Mouse (Mus musculus) embryo, embryonic 11.5 days (tissue): ENCODE measurements around the gene Trio.
"Not testable (repeated sequence)": the region's sequence is repeated elsewhere in the genome, so short reads cannot be mapped to it uniquely, and the experiment has no call there.

Experiments used
- DNase-seq: peaks from one replicate; pipeline ENCODE4 v3.0.0-alpha.2; 2012; ENCODE audit warnings: low read depth, low spot score

Trio gene

DNA sequence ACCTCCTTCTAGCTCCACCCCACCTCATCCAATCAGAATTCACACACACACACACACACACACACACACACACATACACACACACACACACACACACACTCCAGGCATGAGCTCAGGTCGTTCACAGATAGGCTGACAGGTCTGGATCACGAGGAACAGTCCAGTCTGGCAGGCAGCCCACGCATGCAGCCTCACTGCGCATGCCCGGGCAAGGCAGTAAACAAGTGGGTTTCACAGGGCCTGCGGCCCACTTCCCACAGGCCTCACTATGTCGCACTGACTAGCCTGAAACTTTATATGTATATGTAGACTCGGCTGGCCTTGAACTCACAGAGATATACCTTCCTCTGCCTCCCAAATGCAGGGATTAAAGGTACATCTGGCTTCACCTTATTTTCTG, 305.4 kb downstream of the Trio start:
- DNase-seq, result not testable (repeated sequence)

DNA sequence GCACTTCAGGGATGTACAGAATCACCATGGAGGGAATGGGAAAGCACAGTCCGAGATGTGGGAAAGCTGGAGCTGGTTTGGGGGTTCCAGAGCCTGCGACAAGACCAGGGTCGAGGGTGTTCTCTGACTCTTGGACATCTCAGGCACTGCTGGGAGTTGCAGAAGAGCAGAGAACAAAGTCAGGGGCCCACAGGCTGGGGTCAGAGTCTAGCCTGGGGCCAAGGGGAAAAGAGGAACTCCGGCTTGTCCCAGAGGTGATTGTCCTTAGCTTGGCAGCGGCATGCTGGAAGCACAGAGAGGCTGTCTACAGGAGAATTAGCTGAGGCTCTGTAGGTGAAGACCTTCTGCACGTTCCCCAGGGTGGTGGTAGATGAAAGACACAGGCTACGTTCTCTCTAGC, 307.0 kb downstream of the Trio start:
- DNase-seq, result no peak

DNA sequence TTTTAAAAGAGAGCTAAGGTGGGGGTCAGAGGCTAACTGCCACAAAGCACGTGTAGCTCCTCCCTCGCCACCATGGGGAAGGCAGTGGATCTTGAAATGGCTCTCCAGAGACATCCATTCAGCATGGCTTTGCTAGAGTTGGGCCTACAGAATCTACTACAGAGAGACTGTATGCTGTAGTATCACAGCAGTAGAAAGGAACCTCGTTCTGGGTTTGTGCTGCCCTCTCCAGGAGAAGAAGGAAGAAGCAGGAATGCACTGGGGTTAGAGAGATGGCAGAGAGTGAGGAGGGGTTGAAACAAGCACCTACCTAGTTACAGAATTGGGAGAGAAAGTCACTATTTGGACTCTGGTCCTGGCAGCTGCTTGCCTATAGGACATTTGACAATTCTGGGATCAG, 310.3 kb downstream of the Trio start:
- DNase-seq, result no peak

DNA sequence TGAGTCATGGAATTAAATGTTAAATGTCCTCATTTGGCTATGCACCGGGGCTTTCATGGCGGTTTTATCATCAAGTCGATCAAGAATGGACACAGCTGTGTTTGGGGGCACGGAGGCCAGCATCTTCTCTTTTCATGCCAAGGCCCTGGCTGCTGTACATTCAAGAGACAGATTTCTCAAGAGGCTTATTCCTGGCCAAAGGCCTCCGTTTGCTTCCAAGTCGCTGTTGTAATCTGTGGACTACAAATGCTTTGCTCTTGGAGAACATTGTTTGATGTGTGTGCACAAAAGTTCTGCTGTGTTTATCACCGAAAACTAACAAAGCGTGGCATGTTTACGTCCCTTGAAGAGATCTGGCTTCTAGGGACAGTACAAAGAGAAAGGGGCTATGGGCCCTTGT, 314.9 kb downstream of the Trio start:
- DNase-seq, result no peak

DNA sequence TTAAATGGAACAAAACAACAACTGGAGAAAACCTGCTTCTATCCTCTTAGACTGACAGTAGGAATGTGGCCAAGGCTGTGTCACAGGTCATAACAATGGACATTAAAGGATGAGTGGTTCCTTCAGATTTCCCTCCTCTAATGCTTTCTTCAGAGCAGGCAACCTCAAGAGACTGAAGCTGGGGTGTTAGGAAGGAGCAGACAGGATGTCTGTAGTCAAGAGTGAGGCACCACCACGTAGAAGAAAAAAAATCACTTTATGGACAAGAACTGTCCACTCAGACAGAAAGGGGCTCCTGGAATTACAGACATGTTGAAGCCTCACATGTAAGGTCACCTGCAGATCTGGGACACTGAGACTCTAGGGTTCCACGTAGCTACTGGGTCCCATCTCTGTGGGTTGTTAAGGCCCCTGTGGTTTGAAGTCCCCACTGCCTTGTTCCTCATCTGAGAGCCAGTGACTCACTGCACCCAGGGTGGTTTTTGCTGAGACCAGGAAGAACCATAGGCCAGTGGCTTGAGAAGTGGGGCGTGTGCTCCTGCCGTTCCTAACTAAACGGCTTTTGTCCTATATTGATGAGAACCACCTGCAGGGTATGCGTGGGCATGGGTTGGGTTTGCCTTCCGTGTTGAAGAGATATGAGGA, 316.6 kb downstream of the Trio start:
- DNase-seq, result no peak

DNA sequence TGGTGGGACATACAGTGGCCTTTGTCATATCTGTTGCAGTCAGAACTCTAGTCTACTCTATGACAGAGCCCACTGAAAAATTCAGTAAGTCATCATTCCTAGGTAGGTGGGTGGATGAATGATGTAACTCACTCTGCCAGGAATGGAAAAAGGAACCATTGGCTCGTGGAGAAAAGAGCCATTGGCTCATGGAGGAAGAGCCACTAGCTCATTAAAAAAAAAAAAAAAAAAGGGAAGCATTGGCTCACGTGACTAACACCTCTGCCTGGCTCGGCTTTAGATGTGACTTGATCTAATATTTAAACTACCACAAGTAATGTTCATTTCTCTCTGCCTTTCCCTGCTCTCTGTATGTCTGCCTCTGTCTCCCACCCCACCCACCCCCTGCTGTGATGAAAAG, 317.1 kb downstream of the Trio start:
- DNase-seq, result no peak

DNA sequence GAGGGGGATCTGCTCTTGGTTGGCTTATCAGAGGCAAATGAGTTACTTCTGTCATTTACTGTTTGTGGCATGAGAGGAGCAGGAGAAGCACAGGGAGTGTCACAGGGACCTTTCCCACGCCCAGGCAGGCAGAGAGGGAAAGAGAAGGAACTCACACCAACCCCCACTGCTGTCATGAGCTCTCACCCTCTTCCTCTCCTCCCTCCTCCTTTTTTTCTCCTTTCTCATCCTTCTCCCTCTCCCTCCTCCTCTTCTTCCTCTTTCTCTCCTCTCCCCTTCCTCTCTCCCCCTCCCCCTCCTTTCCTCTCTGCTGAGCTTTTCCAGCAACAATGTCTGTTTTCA, 322.7 kb downstream of the Trio start:
- no peak for DNase-seq

DNA sequence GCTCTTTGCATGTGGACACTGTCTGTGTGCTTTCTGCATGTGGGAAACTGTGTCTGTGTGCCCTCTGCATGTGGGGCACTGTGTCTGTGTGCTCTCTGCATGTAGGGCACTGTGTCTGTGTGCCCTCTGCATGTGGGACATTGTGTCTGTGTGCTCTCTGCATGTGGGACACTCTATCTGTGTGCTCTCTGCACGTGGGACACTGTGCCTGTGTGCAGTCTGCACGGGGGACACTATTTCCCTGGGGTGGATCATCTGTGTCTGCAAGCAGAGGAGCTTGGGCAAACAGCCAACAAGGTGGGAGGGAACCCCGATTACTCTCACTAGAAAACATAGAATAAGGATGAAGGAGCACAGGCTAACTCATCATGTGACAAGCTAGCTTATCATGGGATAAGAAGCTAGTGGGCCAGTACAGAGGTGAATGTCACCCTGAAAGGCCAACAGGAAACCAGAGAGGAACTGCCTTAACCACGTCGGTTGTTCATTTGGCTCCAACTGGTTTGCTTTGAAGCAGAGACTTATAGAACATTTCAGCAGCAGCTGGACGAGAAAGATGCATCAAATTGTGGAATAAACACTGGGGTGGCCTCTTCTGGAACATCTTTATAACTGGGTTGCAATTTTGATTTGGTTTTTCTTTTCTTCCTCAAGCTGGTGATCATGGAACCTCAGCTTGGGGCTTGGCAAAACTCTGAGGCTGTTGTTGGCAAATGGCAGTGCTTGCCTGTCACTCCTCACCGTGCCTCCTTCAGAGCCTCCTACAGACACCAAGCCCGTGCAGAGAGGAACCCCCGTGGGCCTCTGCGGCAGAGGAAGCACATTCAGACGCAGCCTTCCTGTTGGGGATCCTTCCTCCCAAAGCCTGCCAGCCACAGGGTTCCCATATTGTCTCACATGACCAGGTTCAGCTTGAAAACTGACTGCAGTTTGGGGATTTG, 323.3 kb downstream of the Trio start:
- no peak for DNase-seq

DNA sequence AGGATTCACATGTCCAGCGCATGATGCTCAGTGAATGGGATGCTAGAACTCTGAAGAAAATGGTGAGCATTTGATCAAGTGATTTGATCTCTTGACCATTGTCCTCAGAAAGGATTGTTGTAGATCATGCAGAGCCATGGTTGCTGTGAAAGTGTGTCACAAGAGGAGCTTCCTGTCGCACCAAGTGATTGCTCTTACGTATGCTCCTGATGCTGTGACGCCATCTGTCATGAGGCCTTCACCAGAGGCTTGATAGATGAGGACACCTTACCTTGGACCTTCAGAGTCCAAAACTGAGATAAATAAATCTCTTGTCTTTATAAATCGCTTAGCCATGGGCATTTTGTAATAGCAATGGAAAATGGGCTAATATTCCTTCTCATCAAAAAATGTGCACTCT, 328.0 kb downstream of the Trio start:
- no peak for DNase-seq

DNA sequence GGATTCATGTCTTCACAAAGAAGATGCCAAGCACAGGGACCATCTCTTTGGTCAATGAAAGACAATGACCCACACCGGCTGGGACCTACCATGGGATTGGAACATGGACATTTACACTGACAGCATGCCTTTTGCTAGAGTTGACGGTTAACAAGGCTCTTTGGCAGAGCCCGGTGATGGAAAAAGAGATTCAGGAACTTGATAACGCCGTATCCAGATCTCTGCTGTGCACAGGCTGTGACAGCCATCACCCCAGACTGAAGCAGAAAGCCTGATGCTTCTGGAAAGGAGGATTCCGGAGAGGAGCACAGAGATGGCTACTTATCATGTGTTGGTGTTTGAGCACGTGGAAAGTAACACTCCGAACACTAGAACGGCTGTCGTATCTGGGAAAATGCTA, 332.4 kb downstream of the Trio start:
- DNase-seq, result no peak

DNA sequence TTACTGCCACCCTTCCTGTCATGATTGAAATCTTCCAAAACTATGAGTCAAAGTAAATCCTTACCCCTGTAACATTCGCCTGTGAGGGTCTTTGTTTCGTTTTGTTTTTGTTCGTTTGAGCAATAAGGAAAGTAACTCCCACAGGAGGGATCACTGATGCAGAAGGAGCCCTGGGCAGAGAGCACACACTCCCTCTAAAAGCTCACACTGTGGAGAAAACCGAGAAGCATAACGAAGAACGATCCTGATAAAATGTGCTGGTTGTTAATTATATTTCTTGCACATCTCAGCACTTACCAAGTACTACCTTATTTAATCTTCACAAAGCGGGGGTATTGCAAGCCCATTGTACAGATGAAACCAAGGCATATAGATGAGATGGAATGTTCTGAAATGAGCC, 333.5 kb downstream of the Trio start:
- DNase-seq, result no peak

DNA sequence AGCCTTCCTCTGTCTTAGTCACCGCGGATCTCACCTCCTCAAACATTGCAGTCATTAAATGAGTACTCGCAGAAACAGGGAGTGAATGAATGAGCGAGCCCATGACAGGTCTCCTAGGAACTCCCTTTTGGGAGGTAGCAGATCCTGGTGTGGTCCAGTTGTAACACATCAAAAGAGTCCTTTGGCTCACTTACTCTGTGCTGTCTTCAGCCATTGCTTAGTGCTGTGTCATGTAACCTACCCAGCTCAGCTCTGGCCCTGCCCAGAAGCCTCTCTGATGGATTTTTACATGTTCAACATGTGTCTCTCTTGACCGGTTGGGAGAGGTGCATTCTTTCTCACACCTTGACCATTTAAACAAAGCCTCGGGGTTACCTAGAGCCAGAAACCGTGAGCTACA, 334.4 kb downstream of the Trio start:
- no peak for DNase-seq

DNA sequence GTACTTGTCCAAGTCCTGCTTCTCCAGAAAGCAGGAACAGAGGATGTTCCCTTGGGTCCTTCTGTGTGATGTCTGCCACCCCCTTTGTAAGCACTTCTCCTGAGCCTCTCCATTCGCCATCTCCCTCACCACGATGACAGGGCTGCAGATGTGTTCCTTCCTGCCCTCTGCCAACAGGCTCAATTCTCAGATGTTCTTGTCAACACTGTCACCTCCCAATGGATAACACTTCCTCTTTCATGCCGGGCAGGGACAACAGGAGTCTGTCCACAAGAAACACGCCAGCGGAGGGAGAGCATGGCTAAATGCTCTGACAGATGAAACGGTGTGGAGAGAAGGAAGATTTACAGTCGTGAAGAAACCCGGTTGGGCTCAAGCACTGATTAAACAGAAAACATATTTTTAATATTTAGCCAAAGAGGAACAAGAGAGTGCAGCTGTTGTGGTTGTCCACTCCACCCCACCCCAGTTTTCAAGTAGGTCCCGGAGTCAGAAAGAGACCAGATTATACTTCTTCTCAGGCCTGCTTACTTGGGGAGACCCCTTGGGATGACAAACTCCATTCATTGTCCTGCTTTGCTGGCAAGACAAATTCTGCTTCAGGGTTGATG, 337.5 kb downstream of the Trio start:
- no peak for DNase-seq

DNA sequence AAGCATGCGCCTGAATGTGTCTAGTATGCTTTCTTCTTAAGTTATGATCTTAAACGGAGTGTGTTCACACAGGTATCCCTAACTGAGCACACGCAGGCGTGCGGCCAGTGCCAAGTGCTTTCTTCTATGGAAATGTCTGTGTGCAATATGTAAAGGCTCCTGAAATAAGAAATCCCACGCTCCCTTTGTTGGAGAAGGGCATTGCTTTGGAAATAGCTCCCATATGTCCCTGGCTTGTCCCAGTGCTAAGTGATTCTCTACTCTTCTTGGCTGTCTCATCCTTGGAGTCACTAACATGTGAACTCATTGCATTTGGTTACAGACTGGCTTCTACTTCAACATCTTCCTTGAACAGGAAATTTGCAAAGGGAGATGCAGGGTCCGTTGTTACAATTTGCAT, 340.8 kb downstream of the Trio start:
- DNase-seq, result no peak

DNA sequence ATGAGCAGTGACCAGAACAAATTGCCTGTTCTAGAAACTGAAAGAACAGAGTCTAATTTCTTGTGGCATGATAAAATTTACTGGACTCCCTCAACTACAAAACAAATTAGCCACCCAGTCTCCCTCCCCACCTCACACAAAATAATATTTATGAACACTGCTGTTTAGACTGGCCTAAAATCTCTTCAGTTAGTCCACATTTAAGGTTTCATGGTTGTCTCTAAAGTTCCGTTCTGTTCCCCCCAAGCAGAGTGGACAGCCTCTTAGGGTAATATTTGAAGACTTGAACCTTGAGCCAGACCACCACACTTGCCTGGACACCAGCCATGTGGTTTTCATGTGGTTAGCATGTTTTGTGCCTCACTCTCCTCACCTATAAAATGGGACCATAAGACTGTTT, 342.4 kb downstream of the Trio start:
- DNase-seq, result no peak

DNA sequence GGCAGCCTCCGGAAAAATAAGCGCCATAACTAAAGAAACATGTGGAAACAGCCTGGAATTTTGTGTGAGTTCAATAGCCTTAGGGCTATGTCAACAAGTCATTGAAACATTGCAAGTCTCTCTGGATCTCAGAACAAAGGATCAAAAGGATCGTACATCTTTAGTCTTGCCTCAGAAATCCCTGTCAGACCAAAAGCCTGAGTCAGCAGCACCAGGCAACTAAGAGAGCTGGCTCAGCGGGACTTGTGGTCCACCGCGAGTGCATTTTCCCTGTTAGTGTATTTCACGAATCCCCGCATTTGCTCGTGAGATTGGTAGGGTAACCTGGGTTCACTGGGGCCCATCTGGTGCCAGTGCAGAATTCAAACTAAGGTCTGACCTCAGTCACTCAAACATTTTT, 343.0 kb downstream of the Trio start:
- DNase-seq, result no peak

DNA sequence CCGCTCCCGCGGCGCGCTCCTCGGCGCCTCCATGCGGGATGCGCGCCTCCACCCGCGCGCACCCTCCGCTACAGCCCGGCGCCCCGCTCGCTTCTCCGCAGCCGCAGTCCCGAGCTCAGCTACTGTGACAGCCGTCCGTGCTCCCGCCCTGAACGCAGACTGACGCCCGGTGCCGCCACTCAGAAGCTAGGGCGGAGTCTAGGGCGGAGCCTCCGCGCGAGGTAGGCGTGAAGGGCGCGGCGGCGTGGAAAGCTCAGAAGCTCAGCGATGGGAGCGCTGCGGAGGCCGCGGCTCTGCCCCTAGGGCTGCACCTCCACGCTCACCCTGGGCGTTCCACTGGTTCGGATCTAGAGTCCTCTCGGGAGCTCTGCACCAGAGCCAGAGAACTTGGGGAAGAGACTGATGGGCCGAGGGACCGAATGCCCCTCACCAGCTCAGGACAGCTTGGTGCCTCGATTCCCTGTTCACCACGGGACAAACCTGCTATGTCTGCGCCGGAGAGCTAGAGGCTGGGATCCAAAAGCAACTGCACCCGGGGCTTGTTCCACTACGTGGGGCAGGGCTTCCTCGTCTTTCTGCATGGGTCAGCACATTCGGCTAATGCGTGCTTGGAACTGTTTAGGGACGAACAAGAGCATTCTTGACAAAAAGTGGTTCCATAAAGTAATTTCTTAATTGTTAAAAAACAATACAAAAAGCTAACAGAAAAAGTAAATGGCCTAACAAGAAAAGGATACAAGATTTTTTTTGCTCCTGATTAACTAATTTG, 344.0 kb downstream of the Trio start, which contains the start of gene Otulinl:
Otulinl (minus strand) TSS at position 161 of the 769 bp plus-strand sequence.
- peak; percentile 91 for DNase-seq

DNA sequence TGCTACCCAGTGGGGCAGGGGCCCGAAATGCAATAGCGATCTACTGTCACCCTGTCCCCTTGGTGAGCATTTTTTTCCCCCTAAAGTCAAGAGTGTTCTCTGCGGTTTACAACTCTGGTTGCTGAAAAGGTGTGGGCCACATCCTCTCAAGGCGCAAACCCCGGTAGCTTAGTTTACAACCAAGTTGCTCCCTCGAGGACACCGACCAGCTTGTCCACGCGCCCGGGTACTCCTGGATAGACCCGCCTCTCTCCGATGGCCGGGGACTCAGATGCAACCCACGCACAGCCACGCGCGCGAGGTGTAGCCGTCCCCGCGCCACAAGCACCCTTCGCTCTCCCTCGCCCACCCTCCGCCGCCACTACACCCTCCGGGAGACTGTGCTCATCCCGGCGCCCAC, 344.7 kb downstream of the Trio start:
- DNase-seq, result no peak
